Mouse (Mus musculus): ENCODE results near the gene Adamts17. TPM values are rescaled to one million over a fixed set of nuclear protein-coding genes. Genes with fewer than 3 reads are reported as not detected.

The Adamts17 gene
- polyA plus RNA-seq, 1 experiment from 2014 or later = 1.6 TPM

GRCm38 (mm10) chr7:66989357-66990045 is 150.0 kb downstream of the Adamts17 start:
- 79% methylated on average over 3 of the region's 3 CpGs for WGBS
- Histone ChIP-seq H3K4me3 (ENCODE audit: low read depth, low read length) (no peak overlapping the region), H3K27ac (ENCODE audit: low read depth, low read length) (no peak overlapping the region), H3K9me3 (ENCODE audit: control insufficient read depth) (no peaks in the 10 kb centered on the region), H3K27me3 (replicated peaks; ENCODE audit: control insufficient read depth, insufficient read depth, low read length) (no peaks in the 10 kb centered on the region), H3K9ac (ENCODE audit: low read depth, low read length) (no peak overlapping the region), H3K4me2 (replicated peaks; ENCODE audit: low read depth) (no peak overlapping the region), H3K4me1 (replicated peaks; ENCODE audit: control insufficient read depth, insufficient read depth, low read length) (no peaks in the 10 kb centered on the region), H3K36me3 (ENCODE audit: control insufficient read depth, insufficient read depth) (no peaks in the 10 kb centered on the region)
- no peak for TF ChIP-seq CTCF (IDR thresholded peaks at IDR 0.05; ENCODE audit: low read depth)
- no peak for ATAC-seq

- Histone ChIP-seq H3K9me3 (ENCODE audit: control insufficient read depth) (no peaks in the 10 kb centered on the region), H3K4me3 (ENCODE audit: low read depth, low read length) (no peak overlapping the region), H3K4me2 (replicated peaks; ENCODE audit: low read depth) (no peak overlapping the region), H3K4me1 (replicated peaks; ENCODE audit: control insufficient read depth, insufficient read depth, low read length) (no peaks in the 10 kb centered on the region), H3K27ac (ENCODE audit: low read depth, low read length) (no peak overlapping the region), H3K9ac (ENCODE audit: low read depth, low read length) (no peak overlapping the region), H3K27me3 (replicated peaks; ENCODE audit: control insufficient read depth, insufficient read depth, low read length) (no peaks in the 10 kb centered on the region), H3K36me3 (ENCODE audit: control insufficient read depth, insufficient read depth) (no peaks in the 10 kb centered on the region)
- no peak for ATAC-seq
- 86% methylated on average over 6 of the region's 6 CpGs for WGBS
- TF ChIP-seq CTCF (IDR thresholded peaks at IDR 0.05; ENCODE audit: low read depth) = no peak
Measured at GRCm38 (mm10) chr7:66998821-66999220, 159.3 kb downstream of the Adamts17 start.

GRCm38 (mm10) chr7:67003648-67004047 is 164.1 kb downstream of the Adamts17 start:
- H3K27ac ChIP-seq (ENCODE audit: low read depth, low read length) = no peak overlapping the region
- no peaks in the 10 kb centered on the region for H3K4me1 ChIP-seq (replicated peaks; ENCODE audit: control insufficient read depth, insufficient read depth, low read length)
- no peak overlapping the region for H3K4me3 ChIP-seq (ENCODE audit: low read depth, low read length)
- H3K4me2 ChIP-seq (replicated peaks; ENCODE audit: low read depth) = no peak overlapping the region
- no peak for ATAC-seq
- H3K27me3 ChIP-seq (replicated peaks; ENCODE audit: control insufficient read depth, insufficient read depth, low read length) = no peaks in the 10 kb centered on the region
- TF ChIP-seq CTCF (IDR thresholded peaks at IDR 0.05; ENCODE audit: low read depth) = no peak
- 67% methylated on average over 1 of the region's 1 CpGs for WGBS
- no peaks in the 10 kb centered on the region for H3K36me3 ChIP-seq (ENCODE audit: control insufficient read depth, insufficient read depth)
- no peaks in the 10 kb centered on the region for H3K9me3 ChIP-seq (ENCODE audit: control insufficient read depth)
- no peak overlapping the region for H3K9ac ChIP-seq (ENCODE audit: low read depth, low read length)

DNA sequence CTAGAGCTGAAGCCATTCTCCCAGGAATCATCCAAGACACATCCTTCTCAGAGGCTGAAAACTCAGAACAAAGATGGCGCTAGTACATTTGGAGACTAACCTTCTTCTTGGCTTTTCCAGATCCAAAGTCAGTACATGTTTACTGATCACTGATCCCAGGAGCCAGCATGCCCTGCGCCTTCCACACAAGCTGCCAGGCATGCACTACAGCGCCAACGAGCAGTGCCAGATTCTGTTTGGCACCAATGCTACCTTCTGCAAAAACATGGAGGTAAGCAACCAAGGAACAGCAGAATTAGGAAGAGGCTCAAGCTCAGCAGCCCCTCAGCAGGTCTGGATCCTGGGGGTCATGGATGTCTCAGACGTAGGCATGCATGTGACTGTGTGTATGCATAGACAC is 164.7 kb downstream of the Adamts17 start:
- H3K36me3 ChIP-seq (ENCODE audit: control insufficient read depth, insufficient read depth) = no peaks in the 10 kb centered on the region
- H3K4me1 ChIP-seq (replicated peaks; ENCODE audit: control insufficient read depth, insufficient read depth, low read length) = no peaks in the 10 kb centered on the region
- no peaks in the 10 kb centered on the region for H3K27me3 ChIP-seq (replicated peaks; ENCODE audit: control insufficient read depth, insufficient read depth, low read length)
- H3K27ac ChIP-seq (ENCODE audit: low read depth, low read length) = no peak overlapping the region
- TF ChIP-seq CTCF (IDR thresholded peaks at IDR 0.05; ENCODE audit: low read depth) = no peak
- H3K9ac ChIP-seq (ENCODE audit: low read depth, low read length) = no peak overlapping the region
- H3K4me2 ChIP-seq (replicated peaks; ENCODE audit: low read depth) = no peak overlapping the region
- 96% methylated on average over 5 of the region's 5 CpGs for WGBS
- H3K9me3 ChIP-seq (ENCODE audit: control insufficient read depth) = no peaks in the 10 kb centered on the region
- no peak for ATAC-seq
- H3K4me3 ChIP-seq (ENCODE audit: low read depth, low read length) = no peak overlapping the region

- ATAC-seq = no peak
- 91% methylated on average over 5 of the region's 5 CpGs for WGBS
- H3K27me3 ChIP-seq (replicated peaks; ENCODE audit: control insufficient read depth, insufficient read depth, low read length) = no peaks in the 10 kb centered on the region
- TF ChIP-seq CTCF (IDR thresholded peaks at IDR 0.05; ENCODE audit: low read depth) = no peak
- no peaks in the 10 kb centered on the region for H3K9me3 ChIP-seq (ENCODE audit: control insufficient read depth)
- H3K27ac ChIP-seq (ENCODE audit: low read depth, low read length) = no peak overlapping the region
- no peaks in the 10 kb centered on the region for H3K36me3 ChIP-seq (ENCODE audit: control insufficient read depth, insufficient read depth)
- no peak overlapping the region for H3K4me3 ChIP-seq (ENCODE audit: low read depth, low read length)
- no peaks in the 10 kb centered on the region for H3K4me1 ChIP-seq (replicated peaks; ENCODE audit: control insufficient read depth, insufficient read depth, low read length)
- H3K4me2 ChIP-seq (replicated peaks; ENCODE audit: low read depth) = no peak overlapping the region
- H3K9ac ChIP-seq (ENCODE audit: low read depth, low read length) = no peak overlapping the region
Measured at GRCm38 (mm10) chr7:67009841-67010240, 170.3 kb downstream of the Adamts17 start.

GRCm38 (mm10) chr7:67012011-67012751 is 172.6 kb downstream of the Adamts17 start:
- H3K9me3 ChIP-seq (ENCODE audit: control insufficient read depth) = no peaks in the 10 kb centered on the region
- no peak overlapping the region for H3K27ac ChIP-seq (ENCODE audit: low read depth, low read length)
- TF ChIP-seq CTCF (IDR thresholded peaks at IDR 0.05; ENCODE audit: low read depth) = no peak
- H3K9ac ChIP-seq (ENCODE audit: low read depth, low read length) = no peak overlapping the region
- no peak overlapping the region for H3K4me2 ChIP-seq (replicated peaks; ENCODE audit: low read depth)
- no peaks in the 10 kb centered on the region for H3K4me1 ChIP-seq (replicated peaks; ENCODE audit: control insufficient read depth, insufficient read depth, low read length)
- no peak overlapping the region for H3K4me3 ChIP-seq (ENCODE audit: low read depth, low read length)
- H3K27me3 ChIP-seq (replicated peaks; ENCODE audit: control insufficient read depth, insufficient read depth, low read length) = no peaks in the 10 kb centered on the region
- no peak for ATAC-seq
- no peaks in the 10 kb centered on the region for H3K36me3 ChIP-seq (ENCODE audit: control insufficient read depth, insufficient read depth)
- 64% methylated on average over 12 of the region's 12 CpGs for WGBS
